Mouse (Mus musculus): Measurements from ENCODE around the gene Pxylp1. TPM values are rescaled to one million over a fixed set of nuclear protein-coding genes. Genes with fewer than 3 reads are reported as not detected.

The Pxylp1 gene
- total RNA-seq, 2 experiments from 2014 or later, result 3.7 to 8.1 TPM

DNA sequence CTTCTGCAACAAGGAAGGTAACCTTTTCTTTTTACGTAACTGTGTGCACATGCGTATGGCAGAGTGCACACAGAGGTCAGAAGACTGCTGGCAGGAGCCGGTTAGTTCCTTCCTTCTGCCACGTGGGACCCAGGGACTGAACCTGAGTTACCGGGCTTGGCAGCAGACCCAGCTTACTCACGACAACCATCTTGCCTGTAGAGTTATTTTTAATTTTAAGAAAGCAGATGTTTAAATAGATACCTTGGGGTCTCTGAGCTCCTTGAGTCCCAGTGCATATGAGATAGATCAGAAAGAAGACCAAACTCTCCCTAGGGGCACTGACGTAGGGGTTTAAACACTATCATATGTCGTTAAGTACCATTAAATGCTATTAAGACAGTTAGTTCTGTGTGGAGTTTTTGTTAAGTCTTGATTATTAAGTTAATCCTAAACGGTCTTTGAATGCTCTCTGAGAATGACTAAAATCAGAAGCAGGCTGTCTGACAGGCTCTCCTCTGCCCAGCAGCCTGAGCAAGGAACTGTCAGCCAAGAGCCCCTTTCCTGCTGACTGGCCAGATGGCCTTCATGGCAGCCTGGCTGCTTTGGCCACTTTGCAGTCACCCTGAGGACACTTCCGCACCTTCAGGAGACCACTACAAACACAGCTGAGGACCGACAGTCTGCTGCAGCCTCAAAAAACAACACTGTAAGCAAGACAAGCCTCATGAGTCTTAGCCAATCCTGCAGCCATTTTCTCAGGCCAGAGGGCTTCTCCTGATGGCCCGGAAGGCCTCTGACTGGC, 65.3 kb downstream of the Pxylp1 start:
- DNase-seq (ENCODE audit: low spot score in 2 of 2), result no peak

DNA sequence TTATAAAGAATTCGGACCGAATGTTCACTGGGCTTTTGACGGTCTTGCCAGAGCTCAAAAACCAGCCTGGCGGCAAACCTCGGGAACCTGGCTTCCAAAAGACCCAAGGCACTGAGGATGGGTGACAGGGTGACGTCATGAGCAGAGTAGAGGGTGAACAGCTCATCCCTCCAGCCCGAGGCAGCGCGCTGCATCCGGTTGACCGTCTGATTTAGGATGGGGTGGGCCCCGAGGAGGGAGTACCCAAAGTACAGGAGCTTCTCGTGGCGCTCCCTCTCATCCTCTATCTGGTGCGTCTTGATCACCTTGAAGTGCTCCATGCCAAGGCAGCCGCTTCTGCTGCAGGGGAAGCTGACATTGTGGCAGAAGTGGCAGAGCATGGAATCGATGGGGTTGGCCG, 67.6 kb downstream of the Pxylp1 start:
- DNase-seq (ENCODE audit: low spot score in 2 of 2), result no peak

- DNase-seq (ENCODE audit: low spot score in 2 of 2), result peak; percentile 46 to 60
Measured at GRCm38 (mm10) chr9:96824026-96824425, 68.4 kb downstream of the Pxylp1 start.

DNA sequence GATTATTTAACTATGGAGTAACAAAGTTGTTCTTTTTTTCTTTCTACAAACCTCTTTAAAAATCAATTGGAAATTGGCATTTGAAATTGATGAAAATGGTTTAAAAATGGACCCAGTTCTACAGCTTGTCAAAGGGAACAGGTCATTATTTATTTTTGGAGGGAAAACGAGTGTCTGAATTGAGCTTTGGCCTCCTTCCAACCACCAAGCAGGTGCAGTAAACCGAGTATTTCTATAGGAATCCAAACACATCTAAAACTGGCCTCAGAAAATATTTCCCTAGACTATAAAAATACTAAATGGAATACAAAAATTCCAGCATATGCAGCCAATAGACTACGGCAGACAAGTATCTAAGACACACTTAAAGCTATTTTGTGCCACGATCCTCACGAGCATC, 68.9 kb downstream of the Pxylp1 start:
- no peak for DNase-seq (ENCODE audit: low spot score in 2 of 2)

- DNase-seq (ENCODE audit: low spot score in 2 of 2), result no peak
Measured at GRCm38 (mm10) chr9:96823005-96823404, 69.5 kb downstream of the Pxylp1 start.

DNA sequence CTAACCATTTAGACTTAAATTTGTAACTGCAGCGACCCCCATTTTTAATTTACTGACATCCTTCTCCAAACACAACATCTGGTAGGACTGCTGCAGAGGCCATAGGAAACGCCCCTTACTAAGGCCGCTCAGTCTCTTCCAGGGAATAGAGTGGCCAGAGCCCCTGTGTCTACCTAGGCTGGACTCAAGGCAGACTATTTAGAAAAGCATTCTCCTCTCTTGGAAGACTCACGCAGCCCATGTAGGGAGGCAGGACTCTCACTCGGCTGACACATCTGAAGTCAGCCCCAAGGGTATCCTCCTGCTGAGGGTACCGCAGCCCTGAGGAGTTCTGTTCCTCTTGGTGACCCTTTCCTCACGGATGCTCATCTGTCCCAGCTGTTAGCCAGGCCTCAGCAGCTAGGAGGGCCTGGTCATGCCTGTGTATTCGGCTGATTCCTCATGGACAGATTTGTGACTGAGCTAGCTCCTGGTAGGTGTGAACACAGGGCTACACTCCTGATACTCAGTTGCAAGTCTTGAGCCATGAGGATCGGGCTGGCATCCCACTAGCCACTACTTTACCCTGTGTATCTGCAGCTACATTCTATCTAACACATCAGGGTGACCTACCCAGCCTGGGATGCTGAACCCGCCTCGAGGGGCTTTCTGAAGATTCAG, 73.5 kb downstream of the Pxylp1 start:
- no peak for DNase-seq (ENCODE audit: low spot score in 2 of 2)

DNA sequence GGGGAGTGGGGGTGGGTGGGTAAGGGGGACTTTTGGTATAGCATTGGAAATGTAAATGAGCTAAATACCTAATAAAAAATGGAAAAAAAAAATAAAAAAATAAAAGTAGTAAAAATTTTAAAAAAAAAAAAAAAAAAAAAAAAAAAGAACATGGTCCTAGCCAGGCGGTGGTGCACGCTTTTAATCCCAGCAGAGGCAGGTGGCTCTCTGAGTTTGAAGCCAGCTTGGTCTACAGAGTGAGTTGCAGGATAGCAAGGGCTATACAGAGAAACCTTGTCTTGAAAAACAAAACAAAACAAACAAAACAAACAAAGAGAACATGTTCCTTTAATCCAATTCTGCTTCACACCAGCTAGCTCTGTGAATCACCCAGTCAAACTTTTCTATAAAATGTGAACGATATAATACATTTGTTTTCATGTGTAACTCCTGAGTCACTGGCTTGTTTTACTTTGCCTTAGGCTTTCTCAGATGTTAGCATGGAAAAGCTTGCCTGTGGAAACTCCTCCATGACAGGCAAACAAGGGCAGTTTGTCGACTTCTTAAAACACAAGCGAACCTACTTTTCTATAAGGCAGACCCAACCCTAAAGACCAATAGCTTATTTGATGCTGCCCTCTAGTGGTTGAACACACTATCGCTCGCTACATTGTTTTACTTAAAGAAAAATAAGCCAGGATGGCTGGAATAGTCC, 74.2 kb downstream of the Pxylp1 start:
- no peak for DNase-seq (ENCODE audit: low spot score in 2 of 2)

GRCm38 (mm10) chr9:96811996-96812395, 80.5 kb downstream of the Pxylp1 start:
- DNase-seq (ENCODE audit: low spot score in 2 of 2), result no peak

GRCm38 (mm10) chr9:96800131-96800825, 92.2 kb downstream of the Pxylp1 start:
- DNase-seq (ENCODE audit: low spot score in 2 of 2), result no peak

GRCm38 (mm10) chr9:96797311-96797710, 95.2 kb downstream of the Pxylp1 start:
- DNase-seq (ENCODE audit: low spot score in 2 of 2), result no peak

DNA sequence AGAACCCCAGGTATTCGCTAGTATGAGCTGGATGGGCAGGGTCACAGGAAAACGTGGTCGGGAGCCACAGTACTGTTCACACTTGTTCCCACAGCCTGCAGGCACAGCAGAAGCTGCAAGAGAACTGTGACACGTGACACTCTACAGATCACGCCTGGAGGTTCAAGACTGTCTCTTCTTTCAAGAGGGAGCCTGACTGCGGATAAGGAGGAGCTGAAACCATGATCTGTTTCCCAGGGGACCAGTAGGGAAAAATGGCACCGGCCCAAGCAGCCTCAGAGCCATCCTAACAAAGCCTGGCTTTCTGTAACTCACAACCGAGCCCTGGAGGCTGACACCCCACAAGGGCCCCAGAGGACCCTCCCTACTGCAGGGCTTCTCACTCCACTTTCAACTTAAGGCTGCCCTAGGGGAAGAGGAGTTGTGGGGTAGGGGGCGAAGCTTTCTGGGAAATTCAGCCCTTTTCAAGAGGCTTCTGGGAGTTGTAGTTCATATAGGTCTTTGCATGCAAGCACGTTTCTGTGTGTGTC, 97.0 kb downstream of the Pxylp1 start:
- no peak for DNase-seq (ENCODE audit: low spot score in 2 of 2)

GRCm38 (mm10) chr9:96794601-96795000, 97.9 kb downstream of the Pxylp1 start:
- no peak for DNase-seq (ENCODE audit: low spot score in 2 of 2)

DNA sequence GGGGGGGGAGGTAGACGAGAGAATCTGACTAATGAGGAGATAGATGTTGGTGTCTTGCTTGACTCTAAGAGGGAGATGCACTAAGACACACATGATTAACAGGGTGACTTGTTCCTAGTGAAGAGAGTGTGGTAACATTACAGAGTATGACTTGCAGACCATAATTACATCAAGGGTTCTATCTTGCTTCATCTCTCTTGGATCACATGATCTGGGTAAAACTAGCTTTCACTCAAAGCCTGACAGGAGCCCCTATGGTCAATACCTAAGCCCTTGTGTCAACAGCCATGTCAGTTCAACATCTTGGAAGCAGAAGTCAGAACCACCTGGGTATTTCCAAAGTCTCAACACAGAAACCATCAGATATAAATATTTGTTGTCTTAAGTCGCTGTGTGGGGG, 99.9 kb downstream of the Pxylp1 start:
- DNase-seq (ENCODE audit: low spot score in 2 of 2), result no peak

DNA sequence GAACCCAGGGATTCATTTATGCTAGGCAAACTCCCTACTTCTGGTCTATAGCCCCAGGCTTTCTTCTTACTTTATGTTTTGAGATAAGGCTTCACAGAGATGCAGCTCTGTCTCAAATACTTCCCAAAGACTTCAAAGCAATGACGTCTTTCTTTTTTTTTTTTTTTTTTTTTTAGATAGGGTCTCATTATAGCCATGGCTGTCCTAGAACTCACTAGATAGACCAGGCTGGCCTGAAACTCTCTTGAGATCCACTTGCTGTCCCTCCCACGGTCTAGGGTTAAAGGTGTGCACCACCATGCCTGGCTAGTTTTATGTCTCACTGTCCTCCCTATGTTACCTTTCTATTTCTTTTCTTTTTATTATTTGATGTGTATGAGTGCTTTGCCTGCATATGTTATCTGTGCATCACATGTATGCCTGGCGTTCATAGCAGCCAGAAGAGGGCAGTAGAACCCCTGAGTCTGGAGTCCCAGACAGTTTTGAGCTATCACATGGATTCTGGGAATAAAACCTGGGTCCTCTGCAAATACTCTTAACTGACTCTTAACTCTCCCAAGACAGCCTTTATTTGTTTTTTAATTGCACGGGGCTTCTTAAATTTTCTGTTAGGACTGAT, 102.0 kb downstream of the Pxylp1 start:
- DNase-seq (ENCODE audit: low spot score in 2 of 2), result no peak

GRCm38 (mm10) chr9:96789906-96790305, 102.6 kb downstream of the Pxylp1 start:
- no peak for DNase-seq (ENCODE audit: low spot score in 2 of 2)

DNA sequence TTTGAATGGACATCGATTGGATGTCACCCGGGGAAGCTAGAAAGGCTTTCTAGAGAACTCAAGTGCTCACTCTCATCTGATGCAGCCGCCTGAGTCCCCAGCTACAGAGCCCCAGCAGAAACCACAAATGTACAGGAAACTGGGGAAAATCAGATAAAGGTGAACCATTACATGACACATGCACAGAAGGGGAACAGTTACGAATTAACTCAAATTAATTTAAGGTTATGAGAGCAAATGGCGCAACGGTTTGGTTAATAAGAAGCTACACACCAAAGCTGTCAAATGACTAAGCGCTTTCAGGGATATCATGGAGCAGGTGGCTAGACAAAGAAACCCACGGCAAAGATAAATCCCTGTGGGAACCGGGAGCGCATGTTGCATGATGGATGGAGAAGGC, 104.7 kb downstream of the Pxylp1 start:
- DNase-seq (ENCODE audit: low spot score in 2 of 2), result no peak

DNA sequence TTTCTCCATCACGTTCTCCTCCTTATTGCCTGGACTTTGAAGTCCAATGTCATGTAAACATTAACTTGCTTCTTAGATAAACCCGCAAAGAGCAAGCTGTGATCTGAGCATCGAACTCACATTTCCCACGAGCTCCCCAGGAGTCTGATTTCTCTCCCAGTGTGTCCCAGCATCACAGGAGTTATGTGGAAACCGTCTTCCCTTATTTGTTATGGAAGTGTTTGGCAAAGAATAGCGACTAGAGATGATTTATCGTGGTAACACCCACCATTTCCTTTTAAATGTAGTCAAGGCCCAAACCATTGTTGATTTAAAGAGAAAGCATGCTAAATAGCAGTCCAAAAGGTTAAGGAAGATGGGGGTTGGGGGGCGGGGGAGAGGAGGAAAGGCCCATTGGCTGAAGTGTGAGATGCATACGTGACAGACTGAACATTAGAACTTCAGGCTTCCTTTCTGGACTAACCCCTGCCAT, 106.6 kb downstream of the Pxylp1 start:
- DNase-seq (ENCODE audit: low spot score in 2 of 2), result no peak

DNA sequence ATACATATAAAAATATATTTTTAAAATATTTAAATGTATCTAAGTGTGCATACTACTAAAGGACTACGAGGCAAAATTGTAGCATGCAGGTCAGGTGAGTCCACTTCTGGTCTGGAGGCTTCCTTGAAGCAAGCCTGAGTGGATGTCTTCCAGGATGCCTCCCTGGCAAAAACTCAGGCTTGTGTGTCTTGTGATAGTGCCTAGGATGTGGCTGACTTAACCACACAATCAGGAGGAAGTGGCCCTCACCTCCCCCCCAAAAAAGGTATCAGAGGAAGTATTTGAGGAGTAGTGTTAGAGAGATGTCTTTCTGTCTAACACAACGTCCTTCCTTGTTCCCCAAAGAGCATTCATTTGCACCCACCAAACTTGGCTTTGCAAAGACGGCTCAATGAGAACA, 107.3 kb downstream of the Pxylp1 start:
- no peak for DNase-seq (ENCODE audit: low spot score in 2 of 2)

- no peak for DNase-seq (ENCODE audit: low spot score in 2 of 2)
Measured at GRCm38 (mm10) chr9:96783667-96784066, 108.8 kb downstream of the Pxylp1 start.

DNA sequence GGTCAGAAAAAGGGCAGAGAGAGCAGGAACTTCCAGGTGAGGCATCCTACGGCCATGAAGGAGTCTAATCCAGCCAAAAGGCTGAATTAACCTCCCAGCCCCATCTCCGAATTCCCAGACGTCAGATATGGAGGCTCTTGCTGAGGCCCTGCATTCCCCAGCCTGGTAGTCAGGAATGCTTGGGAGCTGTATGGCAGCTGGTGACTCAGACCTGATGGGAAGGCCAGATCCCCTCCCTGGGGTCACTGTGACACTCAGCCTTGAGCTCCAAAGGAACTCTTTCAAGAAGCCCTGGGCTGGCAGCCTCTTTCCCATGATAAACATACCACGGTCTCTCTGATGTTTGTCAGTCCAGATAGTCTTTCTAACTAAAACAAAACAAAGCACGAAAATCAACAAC, 109.2 kb downstream of the Pxylp1 start:
- no peak for DNase-seq (ENCODE audit: low spot score in 2 of 2)

- no peak for DNase-seq (ENCODE audit: low spot score in 2 of 2)
Measured at GRCm38 (mm10) chr9:96782062-96782461, 110.4 kb downstream of the Pxylp1 start.

All from adrenal gland, adult 18-20 months (tissue).